9 mouse cellular contexts compared by ENCODE assay signal in genomic region chr4:59238641-59239311, GRCm38 (mm10). TPM values are rescaled to one million over a fixed set of nuclear protein-coding genes. Genes with fewer than 3 reads are reported as not detected.
DNase-seq lines count a peak whose midpoint lies in the region; ATAC-seq lines count a peak whose summit lies in the region.
"Had no signal": no experiment of that assay in that cellular context is flagged by ENCODE, and none has a peak within 500 bp of the region (broad histone marks: within the 10 kb centered on the region; RNA-seq: fewer than 3 reads in every experiment).

No protein-coding gene starts in this region.

- H3K4me2 ChIP-seq in heart, embryonic 14.5 days (ENCODE audit: low read length): 0 out of 2 replicates have a peak overlapping the region, but pooled peaks have one; percentile 12

- 62% methylated on average over 9 of the region's 9 CpGs for WGBS in heart, embryonic 14.5 days

- ATAC-seq in heart, embryonic 14.5 days (ENCODE audit: insufficient number of reproducible peaks, insufficient read depth, low FRiP score, low read depth): no peak

- H3K36me3 ChIP-seq in heart, embryonic 14.5 days (ENCODE audit: control insufficient read depth, insufficient read depth, low read length): no peaks in the 10 kb centered on the region

- intact Hi-C loops in left cerebral cortex, postnatal 4 days (cut with DNase I): no loop called here

- no peaks in the 10 kb centered on the region for H3K9me3 ChIP-seq in heart, embryonic 14.5 days (ENCODE audit: control insufficient read depth, low read length)

- H3K27me3 ChIP-seq in heart, embryonic 14.5 days (ENCODE audit: control insufficient read depth, insufficient read depth, low read length): no peaks in the 10 kb centered on the region

- peaks cover 4 to 11% of the 10 kb centered on the region in 2 experiments; a peak in 2 of 4 replicates for H3K4me1 ChIP-seq in heart, embryonic 14.5 days (ENCODE audit: control insufficient read depth in 2 of 2, insufficient read depth in 2 of 2, low read length in 2 of 2)

- no peak overlapping the region for H3K4me3 ChIP-seq in heart, embryonic 14.5 days (ENCODE audit: control insufficient read depth in 1 of 2, insufficient read depth in 1 of 2, low read depth in 1 of 2, low read length in 2 of 2)

- H3K27ac ChIP-seq in heart, embryonic 14.5 days (replicated peaks in 1 of 2; ENCODE audit: control insufficient read depth in 1 of 2, insufficient read depth in 1 of 2, low read depth in 2 of 2, low read length in 2 of 2): peak overlapping the region; percentile 18 to 42

- peak; percentile 30 for DNase-seq in layer of hippocampus, adult 9-10 months (ENCODE audit: low spot score)
- DNase-seq in layer of hippocampus, adult 8-10 months (ENCODE audit: low spot score in 2 of 2): no peak
- DNase-seq in adipocyte (ENCODE audit: low spot score): peak; percentile 24
- DNase-seq in monocyte, adult 2 months (ENCODE audit: low read depth in 1 of 2, low spot score in 2 of 2): peak; percentile 66 to 72
- DNase-seq in embryo, embryonic 10.5 days (ENCODE audit: low spot score): no peak
- no peak for DNase-seq in embryo, embryonic 11 days
- DNase-seq in left cerebral cortex, postnatal 4 days: no peak
- DNase-seq: kidney, adult 8-10 months had no signal

- H3K9ac ChIP-seq in heart, embryonic 14.5 days (ENCODE audit: low read length): no peak overlapping the region

RNA-seq across cellular contexts. Expression of gene Ugcg, which starts 49.7 kb away (rescaled TPM):
- 10 to 100 TPM; 62.9 to 68.4 (median 66.4) TPM for total RNA-seq in layer of hippocampus, adult 8-10 months (2022)
- 10.7 and 11.0 TPM in 2 replicates for polyA plus RNA-seq in heart, embryonic 14.5 days (2014; fragmentation: Nextera tagmentation; extraction: Ambion mirVana)
- 100 to 1,000 TPM; 101 to 104 TPM for total RNA-seq in left cerebral cortex, postnatal 4 days (2021)

Comparison
In these comparisons a context has a peak if more than half of its experiments do, and no peak if none do; other contexts are left out.
1. DNase-seq: peak in layer of hippocampus, adult 9-10 months (single experiment), adipocyte (single experiment) and monocyte, adult 2 months (2 of 2); none in layer of hippocampus, adult 8-10 months (0 of 2), embryo, embryonic 10.5 days (single experiment), embryo, embryonic 11 days (single experiment) and left cerebral cortex, postnatal 4 days (single experiment).